Mouse (Mus musculus) activated CD4-positive, CD25-positive, alpha-beta regulatory T cell, adult 4 months (primary cell): Measurements from ENCODE around the gene Nav2. TPM values are rescaled to one million over a fixed set of nuclear protein-coding genes. Genes with fewer than 3 reads are reported as not detected.

Experiments used
- ATAC-seq: one replicate; pipeline ENCODE4 v1.8.0; 2017
- polyA plus RNA-seq, 2 experiments: library from polyadenylated mRNA; unstranded; fragments of 100-300 nt; shearing (Covaris generic); gene quantifications; one replicate each; pipeline ENCODE4 v1.2.1; 2017

The Nav2 gene
- polyA plus RNA-seq, 2 experiments from 2014 or later = 14.2 to 16.6 TPM

GRCm38 (mm10) chr7:49058304-49059012, 149.9 kb downstream of the Nav2 start:
- ATAC-seq = no peak

- ATAC-seq = no peak
These were observed 156.4 kb downstream of the Nav2 start for GRCm38 (mm10) chr7:49064792-49065521.

GRCm38 (mm10) chr7:49065621-49066475, 157.3 kb downstream of the Nav2 start:
- no peak for ATAC-seq

GRCm38 (mm10) chr7:49066828-49067227, 158.3 kb downstream of the Nav2 start:
- ATAC-seq = no peak

GRCm38 (mm10) chr7:49069396-49069961, 161.0 kb downstream of the Nav2 start:
- no peak for ATAC-seq

- no peak for ATAC-seq
These were observed 162.1 kb downstream of the Nav2 start for GRCm38 (mm10) chr7:49070621-49071020.

- ATAC-seq = no peak
These were observed 162.6 kb downstream of the Nav2 start for GRCm38 (mm10) chr7:49071141-49071567.

- ATAC-seq = no peak
These were observed 166.9 kb downstream of the Nav2 start for GRCm38 (mm10) chr7:49075333-49075934.

- no peak for ATAC-seq
These were observed 167.8 kb downstream of the Nav2 start for GRCm38 (mm10) chr7:49076283-49076694.

GRCm38 (mm10) chr7:49078930-49079329, 170.4 kb downstream of the Nav2 start:
- ATAC-seq = no peak

- ATAC-seq = no peak
These were observed 174.2 kb downstream of the Nav2 start for GRCm38 (mm10) chr7:49082585-49083165.

- ATAC-seq = no peak
These were observed 176.3 kb downstream of the Nav2 start for GRCm38 (mm10) chr7:49084768-49085167.

- no peak for ATAC-seq
These were observed 177.2 kb downstream of the Nav2 start for GRCm38 (mm10) chr7:49085759-49086158.

GRCm38 (mm10) chr7:49087154-49087553, 178.6 kb downstream of the Nav2 start:
- no peak for ATAC-seq

- no peak for ATAC-seq
These were observed 179.8 kb downstream of the Nav2 start for GRCm38 (mm10) chr7:49088198-49088912.

- ATAC-seq = no peak
These were observed 182.9 kb downstream of the Nav2 start for GRCm38 (mm10) chr7:49091371-49091770.

GRCm38 (mm10) chr7:49091921-49092320, 183.4 kb downstream of the Nav2 start:
- ATAC-seq = no peak

GRCm38 (mm10) chr7:49093596-49093995, 185.1 kb downstream of the Nav2 start:
- no peak for ATAC-seq

GRCm38 (mm10) chr7:49094531-49094930, 186.0 kb downstream of the Nav2 start:
- no peak for ATAC-seq

- ATAC-seq = no peak
These were observed 192.8 kb downstream of the Nav2 start for GRCm38 (mm10) chr7:49101291-49101690.

- no peak for ATAC-seq
These were observed 193.7 kb downstream of the Nav2 start for GRCm38 (mm10) chr7:49102223-49102622.
